Mouse (Mus musculus) adrenal gland, postnatal 36 days (tissue): ENCODE measurements at regions not wholly inside any gene's neighbourhood (a gene's known extent, or its start where the extent isn't known, plus 50 kb on each side); places are given as distances from the start of the nearest gene placed in this dataset.

Experiments used
- DNase-seq, 2 experiments: peaks; one replicate each; pipeline ENCODE4 v3.0.0; 2021; ENCODE audit warnings: mixed read lengths in 1 of 2

GRCm38 (mm10) chr9:91135107-91135506, 227.1 kb upstream of the Zic4 start:
- no peak for DNase-seq

DNA sequence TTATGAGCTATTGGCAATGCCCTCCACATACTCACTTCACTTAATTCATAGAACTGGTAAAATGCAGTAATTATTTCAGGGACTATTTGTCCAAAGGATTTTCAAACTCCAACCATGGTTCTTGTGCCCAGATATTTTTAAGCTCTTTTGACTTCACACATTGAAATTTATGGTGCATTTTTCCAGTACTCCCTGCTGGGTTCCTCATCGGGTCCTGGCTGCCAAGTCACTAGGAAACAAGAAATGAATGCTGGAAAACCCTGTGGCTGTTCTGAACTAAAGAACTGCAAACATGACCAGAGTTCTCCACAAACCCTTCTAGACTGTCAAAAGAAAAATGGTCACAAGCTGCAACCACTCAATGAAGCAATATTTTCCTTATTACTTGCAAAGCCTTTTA, 221.6 kb upstream of the Zic4 start:
- no peak for DNase-seq

GRCm38 (mm10) chr9:91151893-91152292, 210.3 kb upstream of the Zic4 start:
- no peak for DNase-seq

DNA sequence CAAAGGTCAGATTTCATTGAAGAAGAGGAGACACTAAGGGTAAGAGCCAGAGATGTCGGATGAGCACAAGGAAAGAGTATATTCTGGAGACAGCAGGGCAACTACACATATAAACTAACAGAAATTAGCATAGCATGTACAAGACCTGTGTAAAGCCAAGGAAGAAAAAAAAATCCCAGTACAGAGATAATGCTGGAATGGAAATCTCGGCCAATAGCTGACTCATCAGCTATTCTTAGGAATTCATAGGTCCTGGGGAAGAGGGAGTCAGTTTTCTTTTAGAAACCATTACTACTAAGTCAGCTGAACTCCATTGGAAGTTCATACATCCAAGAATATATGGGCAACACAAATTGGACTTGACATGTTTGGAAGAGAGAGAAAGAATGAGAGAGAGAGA, 202.9 kb upstream of the Zic4 start:
- DNase-seq, result no peak

DNA sequence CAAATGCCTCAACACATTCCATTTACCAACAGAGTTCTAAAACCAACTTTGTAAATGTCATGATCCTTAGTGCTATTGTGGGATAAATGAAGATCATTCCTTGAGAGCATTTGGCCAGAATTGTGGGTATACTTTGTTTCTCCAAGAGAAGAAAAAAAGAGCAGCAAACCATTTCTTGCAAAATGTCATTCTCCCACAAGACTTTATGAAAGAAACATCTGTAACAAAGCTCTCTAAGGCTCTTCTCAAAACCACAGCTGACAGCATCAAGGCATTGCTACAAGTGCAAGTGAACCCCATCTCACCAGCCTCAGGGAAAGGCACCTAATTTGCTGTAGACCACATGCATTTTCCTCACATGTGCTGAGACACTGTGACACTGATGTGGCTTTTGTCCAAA, 194.3 kb upstream of the Zic4 start:
- no peak for DNase-seq

- no peak for DNase-seq
Measured at GRCm38 (mm10) chr9:91193221-91193620, 169.0 kb upstream of the Zic4 start.

- no peak for DNase-seq
Measured at GRCm38 (mm10) chr9:91193954-91194353, 168.3 kb upstream of the Zic4 start.

- no peak for DNase-seq
Measured at GRCm38 (mm10) chr9:91207281-91207680, 154.9 kb upstream of the Zic4 start.

DNA sequence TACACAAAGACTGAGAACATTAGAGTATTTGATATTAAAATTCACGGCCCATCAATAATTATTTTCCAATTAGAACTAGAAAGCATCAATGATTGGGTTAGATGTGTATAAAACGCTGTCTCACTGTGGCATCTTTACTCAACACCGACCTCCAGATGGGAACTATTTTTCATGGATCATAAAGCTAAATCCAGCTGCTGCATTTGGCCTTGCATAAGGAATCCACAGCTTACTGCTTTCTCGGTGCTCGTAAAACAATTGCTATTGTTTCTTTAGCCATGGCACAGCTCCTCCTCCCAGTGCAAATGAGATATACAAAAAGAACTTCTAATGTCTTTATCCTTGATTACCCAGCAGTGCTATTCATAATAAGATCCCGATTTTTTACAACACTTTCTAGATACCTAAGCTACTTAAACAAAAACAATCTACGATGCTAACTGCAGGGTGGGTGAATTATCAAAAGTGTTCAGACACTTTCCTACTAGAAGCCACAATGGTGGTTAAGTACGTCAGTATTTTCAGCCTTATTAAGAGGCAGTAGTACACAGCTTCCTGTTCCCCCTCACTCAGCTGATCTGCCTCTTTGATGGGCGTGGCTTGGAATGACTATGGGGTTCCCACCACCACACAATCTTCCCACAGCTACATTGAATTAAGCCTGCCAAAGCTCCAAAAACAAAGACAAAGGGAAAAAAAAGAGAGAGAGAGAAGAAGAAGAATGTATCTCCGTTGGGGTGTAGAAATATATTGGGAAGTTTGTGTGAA, 134.4 kb upstream of the Zic4 start:
- no peak for DNase-seq

DNA sequence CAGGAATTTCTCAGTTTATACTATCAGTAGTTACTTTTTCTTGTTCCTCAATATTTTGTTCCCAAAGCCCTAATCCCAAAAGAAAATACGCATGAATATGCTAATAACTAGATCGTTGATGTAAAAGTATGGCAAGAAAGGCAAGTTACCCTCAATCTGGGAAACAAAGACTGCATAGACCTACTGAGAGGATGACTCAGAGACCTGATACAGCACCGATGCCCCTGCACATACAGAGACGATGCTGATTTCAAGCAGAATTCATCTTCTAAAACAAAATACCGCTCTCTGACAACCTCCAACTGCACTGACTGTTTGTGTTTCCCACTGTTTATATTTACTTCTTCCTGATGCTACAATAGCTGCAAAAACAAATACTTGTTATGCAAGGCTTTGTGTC, 133.7 kb upstream of the Zic4 start:
- no peak for DNase-seq

DNA sequence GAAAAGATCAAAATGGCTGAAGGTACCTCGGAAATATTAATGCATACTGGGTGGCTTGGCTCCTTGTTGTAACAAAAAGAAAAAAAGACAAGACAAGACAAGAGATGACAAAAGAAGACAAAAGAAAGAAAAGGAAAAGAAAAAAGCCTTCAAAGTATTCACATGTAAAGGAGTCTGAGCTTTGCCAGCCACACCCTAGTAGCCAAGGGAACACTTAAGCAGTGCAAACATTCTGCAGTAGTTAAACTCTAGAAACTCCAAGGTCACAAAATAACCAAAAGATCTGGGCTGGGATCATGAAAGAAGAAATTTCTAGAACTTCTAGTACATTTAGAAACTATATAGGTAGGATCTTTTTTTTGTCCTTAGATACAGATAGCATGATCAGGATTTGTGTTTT, 108.3 kb upstream of the Zic4 start:
- DNase-seq, result no peak

- no peak for DNase-seq
Measured at GRCm38 (mm10) chr9:91291340-91291739, 70.9 kb upstream of the Zic4 start.
